Mouse (Mus musculus): Measurements from ENCODE around the gene Slc9a1.

GRCm38 (mm10) chr4:133412096-133412495 is 42.6 kb downstream of the Slc9a1 start:
- TF ChIP-seq POLR2A (IDR thresholded peaks at IDR 0.05; ENCODE audit: control insufficient read depth in 1 of 2, insufficient read depth in 1 of 2, low read depth in 1 of 2, low read length in 2 of 2, poor library complexity in 1 of 2) (no peak), USF2 (IDR thresholded peaks at IDR 0.05; ENCODE audit: borderline replicate concordance in 1 of 2, insufficient read depth in 1 of 2, low read depth in 1 of 2, low read length in 2 of 2) (no peak), UBTF (IDR thresholded peaks at IDR 0.05; ENCODE audit: borderline replicate concordance, insufficient read depth, low read depth, low read length) (no peak), ZNF384 (IDR thresholded peaks at IDR 0.05; ENCODE audit: low read depth, low read length) (no peak), ELF1 (IDR thresholded peaks at IDR 0.05; ENCODE audit: low read depth, low read length) (no peak), POLR2AphosphoS5 (IDR thresholded peaks at IDR 0.05; ENCODE audit: borderline replicate concordance, low read depth, low read length) (no peak), MAX (IDR thresholded peaks at IDR 0.05; ENCODE audit: low read length) (no peak), EP300 (IDR thresholded peaks at IDR 0.05; ENCODE audit: low read depth in 1 of 2, low read length in 2 of 2) (no peak), E2F4 (IDR thresholded peaks at IDR 0.05; ENCODE audit: borderline replicate concordance, low read depth, low read length) (no peak), CTCF (IDR thresholded peaks at IDR 0.05 in 2 of 3, conservative IDR thresholded peaks at IDR 0.05 in 1 of 3; ENCODE audit: control insufficient read depth in 1 of 3, insufficient read depth in 1 of 3, low read depth in 2 of 3, low read length in 3 of 3, poor library complexity in 1 of 3, severe bottlenecking in 1 of 3) (no peak), RCOR1 (IDR thresholded peaks at IDR 0.05; ENCODE audit: low read depth, low read length) (no peak), ZC3H11A (IDR thresholded peaks at IDR 0.05; ENCODE audit: low read depth, low read length) (no peak), TBP (IDR thresholded peaks at IDR 0.05; ENCODE audit: low read depth, low read length) (no peak)
